Mouse (Mus musculus): ENCODE measurements around the gene A630001G21Rik. TPM values are rescaled to one million over a fixed set of nuclear protein-coding genes. Genes with fewer than 3 reads are reported as not detected.

A630001G21Rik gene
- polyA plus RNA-seq, 1 experiment from 2014 or later, result 1.3 TPM

DNA sequence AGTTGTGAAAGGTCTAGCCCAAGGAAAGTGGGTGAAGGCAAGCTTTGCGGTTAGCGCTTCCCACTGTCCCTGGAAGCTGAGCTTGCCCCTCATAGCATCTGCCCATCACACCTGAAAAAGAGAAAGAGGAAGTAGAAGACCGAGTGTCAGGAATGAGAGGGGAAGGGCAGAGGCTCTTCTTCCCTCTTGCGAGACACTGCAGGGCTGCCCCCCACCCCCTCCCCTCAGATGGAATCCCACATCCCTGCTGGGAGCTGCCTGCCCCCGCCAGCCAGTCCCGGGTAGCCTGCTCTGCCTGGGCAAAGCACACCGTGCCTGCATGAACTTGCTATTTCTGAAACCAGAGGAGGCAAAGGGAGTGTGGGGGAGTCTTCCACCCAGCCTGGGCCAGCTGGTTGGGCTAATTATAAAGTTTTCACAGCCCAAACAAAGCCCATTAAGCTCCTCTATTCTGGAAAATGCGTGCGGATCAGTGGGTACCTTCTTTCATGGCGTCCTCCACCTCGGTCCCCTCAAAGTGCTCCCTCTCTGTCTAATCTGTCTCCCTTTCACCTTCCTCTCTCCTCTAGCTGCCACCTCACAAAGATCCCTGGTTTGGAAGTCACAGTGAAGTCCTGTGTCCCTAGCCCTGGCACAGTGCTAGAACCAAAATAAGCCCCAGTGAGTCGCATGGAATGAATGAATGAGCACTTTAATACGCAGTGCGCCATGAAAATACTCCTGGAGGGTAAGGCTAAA lies 20.0 kb downstream of the A630001G21Rik start:
- Histone ChIP-seq H3K27ac (ENCODE audit: low read length) (peak overlapping the region; percentile 37; the same call in 1 of the 2 replicates), H3K4me2 (replicated peaks; ENCODE audit: low read depth, low read length) (peak overlapping the region; percentile 28)

DNA sequence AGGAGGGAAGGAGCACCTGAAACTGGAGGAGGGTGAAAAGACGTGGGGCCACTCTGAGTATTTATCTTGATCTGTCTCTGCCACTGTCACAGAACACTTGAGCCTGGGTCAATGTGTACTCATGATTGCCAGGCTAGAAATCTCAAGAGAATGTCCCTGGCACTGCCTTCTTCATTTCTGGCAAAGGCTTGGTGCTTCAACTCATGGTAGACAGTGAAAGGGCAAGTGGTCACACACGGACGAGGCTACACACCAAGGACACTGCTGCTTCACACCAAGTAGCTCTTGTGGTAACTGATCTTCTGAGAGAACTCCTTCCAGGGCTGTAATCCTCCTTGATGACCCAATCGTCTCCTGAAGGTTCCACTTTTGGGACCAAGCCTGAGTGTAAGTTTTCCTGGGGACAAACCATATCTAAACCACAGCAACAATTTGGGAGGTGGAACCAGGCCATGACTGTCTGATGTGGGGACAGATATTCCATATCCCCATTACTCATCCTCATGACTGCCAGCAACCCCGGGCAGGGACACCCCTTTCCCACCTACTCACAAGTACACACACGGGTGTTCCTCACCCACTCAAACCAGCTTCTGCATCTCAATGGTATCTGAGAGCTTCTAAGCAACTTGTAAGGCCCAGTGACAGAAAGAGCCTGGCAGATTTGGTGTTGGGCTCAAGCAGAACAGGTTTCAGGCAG lies 20.8 kb downstream of the A630001G21Rik start:
- Histone ChIP-seq H3K4me2 (replicated peaks; ENCODE audit: low read depth, low read length) (0 out of 2 replicates have a peak overlapping the region, but pooled peaks have one; percentile 28), H3K4me3 (ENCODE audit: low read length) (no peak overlapping the region), H3K9me3 (ENCODE audit: low read length) (no peaks in the 10 kb centered on the region), H3K27me3 (ENCODE audit: insufficient read depth, low read length) (no peaks in the 10 kb centered on the region), H3K9ac (replicated peaks; ENCODE audit: low read length) (no peak overlapping the region), H3K4me1 (ENCODE audit: insufficient read depth, low read length) (no peaks in the 10 kb centered on the region), H3K27ac (ENCODE audit: low read length) (no peak overlapping the region), H3K36me3 (ENCODE audit: insufficient read depth, low read length) (no peaks in the 10 kb centered on the region)
- ATAC-seq (ENCODE audit: low FRiP score, low TSS enrichment), result peak; percentile 33; the same call in 1 of the 2 replicates
- WGBS, result 64% methylated on average over 6 of the region's 6 CpGs

More for the DNA sequence above, 20.0 kb downstream of the A630001G21Rik start:
- Histone ChIP-seq H3K9me3 (ENCODE audit: low read length) (no peaks in the 10 kb centered on the region), H3K36me3 (ENCODE audit: insufficient read depth, low read length) (no peaks in the 10 kb centered on the region), H3K9ac (replicated peaks; ENCODE audit: low read length) (no peak overlapping the region), H3K4me3 (ENCODE audit: low read length) (no peak overlapping the region), H3K27me3 (ENCODE audit: insufficient read depth, low read length) (no peaks in the 10 kb centered on the region), H3K4me1 (ENCODE audit: insufficient read depth, low read length) (no peaks in the 10 kb centered on the region)
- 29% methylated on average over 14 of the region's 14 CpGs for WGBS
- ATAC-seq (ENCODE audit: low FRiP score, low TSS enrichment), result peak; percentile 90

DNA sequence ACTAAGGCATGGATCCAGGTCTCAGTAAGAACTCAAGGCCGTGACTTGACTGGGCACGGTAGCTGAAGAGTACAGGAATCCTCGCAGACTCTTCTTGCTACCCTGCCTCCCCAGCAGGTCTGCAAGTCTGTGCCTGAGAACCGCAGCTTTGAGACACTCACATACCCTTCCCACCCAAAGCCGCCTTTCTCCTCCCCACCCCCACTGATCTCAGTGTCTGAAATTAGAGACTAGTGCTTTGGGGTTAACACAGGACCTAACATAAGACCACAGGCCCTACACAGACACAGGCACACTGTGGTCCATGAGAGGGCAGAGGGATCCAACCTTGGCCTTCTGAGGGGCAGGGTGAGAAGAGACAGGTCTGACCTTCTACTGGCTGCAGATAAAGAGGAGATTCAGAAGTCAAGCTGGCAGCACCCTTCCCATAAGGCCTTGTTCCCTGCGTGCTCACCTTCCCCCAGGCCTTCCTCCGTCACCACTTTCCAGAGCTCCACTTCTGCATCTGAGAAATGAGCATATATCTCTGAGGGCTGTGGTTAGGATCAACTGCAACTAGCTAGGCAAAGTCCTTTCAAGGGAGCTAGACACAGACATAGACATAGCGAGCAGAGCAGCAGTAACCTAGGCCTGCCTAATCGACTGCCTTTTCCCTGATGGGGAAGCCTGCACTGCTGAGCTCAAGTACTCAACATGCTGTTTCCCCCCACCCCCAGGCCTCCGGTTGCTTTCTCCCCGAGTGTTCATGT lies 26.3 kb downstream of the A630001G21Rik start:
- peak; percentile 28; the same call in 1 of the 2 replicates for ATAC-seq (ENCODE audit: low FRiP score, low TSS enrichment)
- WGBS, result 75% methylated on average over 11 of the region's 11 CpGs
- no peak overlapping the region for H3K4me2 ChIP-seq (replicated peaks; ENCODE audit: low read depth, low read length)
- H3K9me3 ChIP-seq (ENCODE audit: low read length), result no peaks in the 10 kb centered on the region
- no peaks in the 10 kb centered on the region for H3K27me3 ChIP-seq (ENCODE audit: insufficient read depth, low read length)
- H3K27ac ChIP-seq (ENCODE audit: low read length), result no peak overlapping the region
- H3K4me1 ChIP-seq (ENCODE audit: insufficient read depth, low read length), result peaks cover 9% of the 10 kb centered on the region
- no peak overlapping the region for H3K4me3 ChIP-seq (ENCODE audit: low read length)
- no peaks in the 10 kb centered on the region for H3K36me3 ChIP-seq (ENCODE audit: insufficient read depth, low read length)
- H3K9ac ChIP-seq (replicated peaks; ENCODE audit: low read length), result no peak overlapping the region

DNA sequence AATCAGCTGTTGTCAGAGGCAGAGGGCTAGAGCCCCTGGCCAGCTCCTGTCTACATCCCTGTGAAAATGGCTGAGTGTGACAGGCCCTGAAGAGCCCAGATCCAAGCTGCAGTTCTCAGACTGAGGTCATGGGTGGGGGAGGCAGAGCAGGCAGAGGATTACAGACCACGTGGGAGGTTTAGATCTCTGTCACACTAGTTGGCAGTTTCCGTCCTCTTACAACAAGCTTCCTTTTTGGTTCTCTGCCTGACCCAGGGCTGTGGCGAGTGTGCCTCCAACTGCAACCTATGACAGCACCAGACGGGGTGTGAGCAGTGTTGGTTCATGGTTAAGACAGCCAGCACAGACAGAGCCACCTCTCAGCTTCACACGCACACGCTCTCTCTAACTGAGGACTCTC lies 26.9 kb downstream of the A630001G21Rik start:
- peak; percentile 60 for ATAC-seq (ENCODE audit: low FRiP score, low TSS enrichment)
- Histone ChIP-seq H3K4me1 (ENCODE audit: insufficient read depth, low read length) (peaks cover 9% of the 10 kb centered on the region), H3K27ac (ENCODE audit: low read length) (no peak overlapping the region), H3K9ac (replicated peaks; ENCODE audit: low read length) (no peak overlapping the region), H3K4me2 (replicated peaks; ENCODE audit: low read depth, low read length) (no peak overlapping the region), H3K27me3 (ENCODE audit: insufficient read depth, low read length) (no peaks in the 10 kb centered on the region), H3K4me3 (ENCODE audit: low read length) (no peak overlapping the region), H3K9me3 (ENCODE audit: low read length) (no peaks in the 10 kb centered on the region), H3K36me3 (ENCODE audit: insufficient read depth, low read length) (no peaks in the 10 kb centered on the region)
- WGBS, result 43% methylated on average over 6 of the region's 6 CpGs

DNA sequence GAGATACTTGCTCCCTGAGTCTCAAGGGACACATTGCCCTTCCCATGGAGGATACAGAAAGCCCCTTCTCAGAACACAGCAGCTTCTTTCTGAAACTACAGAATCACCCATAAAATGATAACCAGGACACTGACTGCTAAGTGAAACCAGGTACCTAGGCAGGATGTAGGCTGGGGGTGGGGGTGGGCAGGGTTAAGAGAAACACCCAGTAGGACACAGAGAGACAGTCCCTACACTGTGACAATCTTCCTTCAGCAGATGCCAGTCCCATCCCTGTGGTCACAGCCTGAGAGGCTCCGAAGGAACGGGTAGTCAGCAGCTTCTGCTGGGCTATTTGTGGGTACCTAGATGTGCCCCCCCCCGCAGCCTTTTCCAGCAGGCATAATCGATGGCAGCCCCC lies 27.8 kb downstream of the A630001G21Rik start:
- no peak overlapping the region for H3K27ac ChIP-seq (ENCODE audit: low read length)
- no peak overlapping the region for H3K9ac ChIP-seq (replicated peaks; ENCODE audit: low read length)
- 93% methylated on average over 4 of the region's 4 CpGs for WGBS
- H3K4me1 ChIP-seq (ENCODE audit: insufficient read depth, low read length), result peaks cover 9% of the 10 kb centered on the region
- no peaks in the 10 kb centered on the region for H3K36me3 ChIP-seq (ENCODE audit: insufficient read depth, low read length)
- ATAC-seq (ENCODE audit: low FRiP score, low TSS enrichment), result no peak
- H3K4me3 ChIP-seq (ENCODE audit: low read length), result no peak overlapping the region
- no peaks in the 10 kb centered on the region for H3K9me3 ChIP-seq (ENCODE audit: low read length)
- no peak overlapping the region for H3K4me2 ChIP-seq (replicated peaks; ENCODE audit: low read depth, low read length)
- H3K27me3 ChIP-seq (ENCODE audit: insufficient read depth, low read length), result no peaks in the 10 kb centered on the region

DNA sequence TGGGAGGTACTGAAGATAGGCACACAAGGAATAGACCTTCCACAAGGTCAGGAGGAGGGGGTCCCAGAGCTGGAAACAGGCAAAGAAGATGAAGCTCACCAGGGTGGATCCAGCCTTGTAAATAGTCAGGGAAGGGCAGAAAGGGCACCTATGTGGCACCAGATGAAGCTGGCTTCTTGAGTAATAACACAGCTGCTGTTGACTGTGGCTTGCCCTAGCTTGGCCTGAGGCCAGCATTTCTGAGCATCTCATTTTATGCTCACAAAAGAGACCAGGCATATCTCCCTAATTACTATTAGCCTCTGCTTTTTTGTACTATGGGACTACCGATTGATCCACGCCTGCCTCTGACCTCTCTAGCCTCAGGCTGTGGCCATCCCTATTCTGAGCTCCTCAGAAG lies 28.6 kb downstream of the A630001G21Rik start:
- no peak overlapping the region for H3K4me2 ChIP-seq (replicated peaks; ENCODE audit: low read depth, low read length)
- no peak overlapping the region for H3K4me3 ChIP-seq (ENCODE audit: low read length)
- H3K27ac ChIP-seq (ENCODE audit: low read length), result no peak overlapping the region
- H3K9ac ChIP-seq (replicated peaks; ENCODE audit: low read length), result no peak overlapping the region
- H3K27me3 ChIP-seq (ENCODE audit: insufficient read depth, low read length), result no peaks in the 10 kb centered on the region
- H3K9me3 ChIP-seq (ENCODE audit: low read length), result no peaks in the 10 kb centered on the region
- no peak for ATAC-seq (ENCODE audit: low FRiP score, low TSS enrichment)
- WGBS, result 100% methylated on average over 2 of the region's 2 CpGs
- H3K4me1 ChIP-seq (ENCODE audit: insufficient read depth, low read length), result peaks cover 9% of the 10 kb centered on the region
- H3K36me3 ChIP-seq (ENCODE audit: insufficient read depth, low read length), result no peaks in the 10 kb centered on the region

DNA sequence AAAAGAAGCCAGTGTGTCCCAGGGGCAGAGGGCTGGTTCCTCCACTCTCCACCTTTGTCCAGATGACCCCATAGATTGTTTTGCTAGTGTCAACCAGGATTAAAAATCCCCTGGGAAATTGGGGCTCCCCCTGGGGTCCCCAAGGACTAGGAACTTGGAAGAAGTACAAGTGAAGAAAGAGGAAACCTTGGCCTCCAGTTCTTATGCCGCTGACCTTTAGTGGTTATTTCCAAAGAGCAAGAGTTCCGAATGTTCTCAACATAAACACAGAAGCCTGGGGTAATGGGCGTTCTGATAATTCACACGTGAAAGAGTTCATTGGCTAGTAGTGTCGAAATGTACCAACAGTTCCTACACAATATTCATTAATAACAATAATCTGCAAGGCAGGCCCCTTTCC lies 31.9 kb downstream of the A630001G21Rik start:
- no peaks in the 10 kb centered on the region for H3K36me3 ChIP-seq (ENCODE audit: insufficient read depth, low read length)
- no peak overlapping the region for H3K27ac ChIP-seq (ENCODE audit: low read length)
- H3K9me3 ChIP-seq (ENCODE audit: low read length), result no peaks in the 10 kb centered on the region
- no peaks in the 10 kb centered on the region for H3K27me3 ChIP-seq (ENCODE audit: insufficient read depth, low read length)
- WGBS, result 87% methylated on average over 5 of the region's 5 CpGs
- no peak for ATAC-seq (ENCODE audit: low FRiP score, low TSS enrichment)
- H3K4me2 ChIP-seq (replicated peaks; ENCODE audit: low read depth, low read length), result no peak overlapping the region
- H3K4me3 ChIP-seq (ENCODE audit: low read length), result no peak overlapping the region
- H3K4me1 ChIP-seq (ENCODE audit: insufficient read depth, low read length), result peaks cover 10% of the 10 kb centered on the region; the same call in 1 of the 2 replicates
- H3K9ac ChIP-seq (replicated peaks; ENCODE audit: low read length), result no peak overlapping the region

DNA sequence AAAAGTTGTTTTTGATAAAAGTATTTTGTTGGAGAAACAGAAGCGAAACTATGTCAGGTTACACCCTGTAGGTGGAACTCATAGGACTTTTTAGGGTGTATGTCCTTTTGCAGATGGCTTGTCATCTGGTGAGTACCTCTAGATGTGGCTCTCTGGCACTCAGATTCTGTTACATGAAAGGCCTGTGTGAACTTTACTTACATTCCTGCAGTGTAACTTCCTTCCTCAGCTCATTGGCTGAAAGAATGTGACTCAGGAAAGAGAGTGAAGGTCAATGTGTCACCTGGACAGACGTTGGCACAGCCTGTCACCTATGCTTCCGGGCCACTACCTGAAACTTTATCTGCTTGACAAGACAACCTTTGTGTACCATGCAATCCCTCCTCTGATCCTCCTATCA lies 33.9 kb downstream of the A630001G21Rik start:
- H3K36me3 ChIP-seq (ENCODE audit: insufficient read depth, low read length), result no peaks in the 10 kb centered on the region
- H3K4me2 ChIP-seq (replicated peaks; ENCODE audit: low read depth, low read length), result no peak overlapping the region
- no peak for ATAC-seq (ENCODE audit: low FRiP score, low TSS enrichment)
- WGBS, result 75% methylated on average over 3 of the region's 3 CpGs
- H3K4me1 ChIP-seq (ENCODE audit: insufficient read depth, low read length), result 0 out of 2 replicates have a peak, but pooled peaks cover 6% of the 10 kb centered on the region
- H3K9ac ChIP-seq (replicated peaks; ENCODE audit: low read length), result no peak overlapping the region
- H3K27me3 ChIP-seq (ENCODE audit: insufficient read depth, low read length), result no peaks in the 10 kb centered on the region
- no peaks in the 10 kb centered on the region for H3K9me3 ChIP-seq (ENCODE audit: low read length)
- H3K4me3 ChIP-seq (ENCODE audit: low read length), result no peak overlapping the region
- H3K27ac ChIP-seq (ENCODE audit: low read length), result no peak overlapping the region

DNA sequence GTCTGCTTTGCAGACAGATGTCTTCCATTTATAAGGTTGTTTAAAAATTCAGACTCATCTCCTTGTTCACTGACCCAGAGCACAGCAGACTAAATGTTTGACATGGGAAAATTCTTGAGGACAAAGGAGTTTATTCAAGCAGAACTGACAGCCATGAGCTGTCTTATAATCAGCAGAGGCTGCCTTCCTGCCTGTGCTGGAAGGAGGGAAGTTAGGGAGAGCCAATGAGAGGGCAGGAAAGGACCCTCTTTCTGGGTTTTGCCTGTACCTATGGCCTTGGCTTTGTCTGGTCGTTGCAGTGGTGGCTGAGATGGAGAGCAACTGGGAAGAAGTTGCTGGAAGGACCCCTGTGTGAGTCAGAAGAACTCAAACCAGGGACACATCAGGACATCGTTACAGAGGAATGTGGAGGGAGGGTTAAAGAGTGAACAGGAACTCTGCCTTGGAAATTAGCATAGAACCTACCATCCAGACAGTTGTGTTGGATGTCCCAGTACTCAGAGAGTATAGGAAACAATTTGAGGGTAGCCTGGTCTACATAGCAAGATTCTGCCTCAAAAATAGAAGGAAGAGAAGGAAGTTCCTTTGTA lies 35.4 kb downstream of the A630001G21Rik start:
- H3K36me3 ChIP-seq (ENCODE audit: insufficient read depth, low read length), result no peaks in the 10 kb centered on the region
- H3K4me3 ChIP-seq (ENCODE audit: low read length), result no peak overlapping the region
- ATAC-seq (ENCODE audit: low FRiP score, low TSS enrichment), result peak; percentile 66
- 0 out of 2 replicates have a peak overlapping the region, but pooled peaks have one; percentile 46 for H3K27ac ChIP-seq (ENCODE audit: low read length)
- H3K4me1 ChIP-seq (ENCODE audit: insufficient read depth, low read length), result 0 out of 2 replicates have a peak, but pooled peaks cover 6% of the 10 kb centered on the region
- H3K9ac ChIP-seq (replicated peaks; ENCODE audit: low read length), result no peak overlapping the region
- no peaks in the 10 kb centered on the region for H3K27me3 ChIP-seq (ENCODE audit: insufficient read depth, low read length)
- WGBS, result 22% methylated on average over 2 of the region's 2 CpGs
- H3K4me2 ChIP-seq (replicated peaks; ENCODE audit: low read depth, low read length), result no peak overlapping the region
- peaks cover 5% of the 10 kb centered on the region for H3K9me3 ChIP-seq (ENCODE audit: low read length)
